Mouse (Mus musculus) skeletal muscle tissue, adult 2 months (tissue): ENCODE measurements at regions not wholly inside any gene's neighbourhood (a gene's known extent, or its start where the extent isn't known, plus 50 kb on each side); places are given as distances from the start of the nearest gene placed in this dataset.

ENCODE experiments used
- DNase-seq: peaks from one replicate; pipeline ENCODE4 v3.0.0-alpha.2; 2012; ENCODE audit warnings: low read depth, low spot score

DNA sequence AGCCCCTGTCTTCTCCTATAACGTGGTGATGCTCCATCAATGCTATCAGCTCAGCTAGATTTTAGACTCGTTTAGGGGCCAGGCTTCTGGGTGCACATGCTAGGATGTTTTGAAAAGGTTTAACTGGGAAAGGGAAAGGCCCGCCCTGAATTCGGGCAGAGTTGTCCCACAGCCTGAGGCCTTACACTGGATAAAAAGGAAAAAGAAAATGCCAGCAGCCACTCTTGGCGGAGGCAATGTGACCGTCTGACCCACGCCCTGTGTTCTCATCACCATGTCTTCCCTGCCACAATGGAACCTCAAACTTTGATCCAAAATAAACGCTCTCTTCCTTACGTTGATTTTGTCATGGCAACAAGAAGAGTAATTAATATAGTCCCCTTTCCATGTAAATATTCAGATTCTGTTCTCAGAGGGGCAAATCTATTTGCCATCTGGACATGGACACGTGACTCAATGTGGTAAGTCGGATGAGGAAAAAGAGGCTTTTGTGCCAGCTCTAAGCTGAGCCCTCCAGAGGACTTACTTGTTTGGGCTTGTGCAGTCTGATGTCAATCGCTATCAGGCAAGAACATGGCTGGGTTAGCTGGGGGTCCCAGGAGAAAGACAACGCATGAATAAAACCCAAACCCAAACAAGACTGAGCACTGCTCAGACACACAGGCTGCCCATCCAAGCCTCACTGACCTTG, 253.4 kb upstream of the Hnrnpa3 start:
- peak; percentile 5 for DNase-seq

DNA sequence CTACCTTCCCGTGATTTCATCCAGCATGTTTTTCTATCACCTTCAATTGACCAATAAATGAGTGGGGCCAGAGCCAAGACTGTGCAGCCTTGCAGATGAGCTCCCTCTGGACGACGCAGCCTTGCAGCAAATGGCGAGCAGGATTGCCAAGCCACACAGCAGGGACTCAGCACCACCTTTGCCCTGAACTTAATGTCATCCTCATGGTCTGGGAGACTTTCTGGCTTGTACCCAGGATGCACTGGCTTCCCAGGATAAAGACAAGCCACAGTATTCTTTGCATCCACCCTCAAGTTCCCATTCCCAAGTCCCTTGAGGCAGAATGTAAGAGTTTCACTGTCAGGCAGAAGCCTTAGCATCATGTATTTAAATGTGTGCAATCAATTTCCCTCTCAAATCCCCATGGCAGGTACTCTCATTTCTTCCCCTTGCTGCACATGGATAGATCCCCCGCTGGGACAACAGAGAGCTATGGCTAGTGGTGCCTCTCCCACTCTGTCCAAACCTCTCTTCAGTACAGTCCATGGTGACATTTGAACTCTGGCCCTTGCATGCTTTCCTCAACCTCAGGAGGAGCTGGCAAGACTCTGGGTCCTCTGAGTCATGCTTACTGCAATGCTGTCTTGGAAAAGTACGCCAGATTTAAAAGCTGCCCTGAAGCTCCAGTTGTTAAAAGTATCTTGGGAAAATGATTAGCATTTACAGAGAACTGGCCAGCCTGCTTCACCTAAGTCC, 252.2 kb upstream of the Hnrnpa3 start:
- DNase-seq, result peak; percentile 22

DNA sequence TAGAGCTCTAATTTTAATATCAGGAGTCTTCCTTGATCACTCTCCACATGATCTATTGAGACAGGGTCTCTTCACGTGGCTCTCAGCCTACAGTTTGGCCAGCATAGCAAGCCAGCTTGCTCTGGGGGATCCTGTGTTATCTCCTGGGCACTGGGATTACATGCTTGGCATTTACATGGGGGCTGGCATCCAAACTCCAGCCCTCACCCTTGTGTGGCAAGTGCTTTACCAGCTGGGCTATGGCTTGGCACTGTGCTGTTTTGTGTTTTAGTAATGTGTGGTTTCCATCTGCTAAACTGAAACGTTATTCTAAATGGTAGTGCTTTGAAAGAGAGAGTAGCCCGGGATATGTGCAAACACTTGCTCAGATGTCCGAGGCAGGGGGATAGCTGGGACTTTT, 251.5 kb upstream of the Hnrnpa3 start:
- no peak for DNase-seq

- DNase-seq, result no peak
Measured at GRCm38 (mm10) chr2:75408016-75408415, 251.0 kb upstream of the Hnrnpa3 start.

- DNase-seq, result no peak
Measured at GRCm38 (mm10) chr2:75409806-75410205, 249.3 kb upstream of the Hnrnpa3 start.

- no peak for DNase-seq
Measured at GRCm38 (mm10) chr2:75412735-75413134, 246.3 kb upstream of the Hnrnpa3 start.

- no peak for DNase-seq
Measured at GRCm38 (mm10) chr2:75418689-75419088, 240.4 kb upstream of the Hnrnpa3 start.

GRCm38 (mm10) chr2:75419142-75419541, 239.9 kb upstream of the Hnrnpa3 start:
- no peak for DNase-seq

- DNase-seq, result no peak
Measured at GRCm38 (mm10) chr2:75422798-75423685, 236.0 kb upstream of the Hnrnpa3 start.

- no peak for DNase-seq
Measured at GRCm38 (mm10) chr2:75423872-75424271, 235.2 kb upstream of the Hnrnpa3 start.

- DNase-seq, result no peak
Measured at GRCm38 (mm10) chr2:75424363-75424762, 234.7 kb upstream of the Hnrnpa3 start.

GRCm38 (mm10) chr2:75424911-75425310, 234.2 kb upstream of the Hnrnpa3 start:
- no peak for DNase-seq

DNA sequence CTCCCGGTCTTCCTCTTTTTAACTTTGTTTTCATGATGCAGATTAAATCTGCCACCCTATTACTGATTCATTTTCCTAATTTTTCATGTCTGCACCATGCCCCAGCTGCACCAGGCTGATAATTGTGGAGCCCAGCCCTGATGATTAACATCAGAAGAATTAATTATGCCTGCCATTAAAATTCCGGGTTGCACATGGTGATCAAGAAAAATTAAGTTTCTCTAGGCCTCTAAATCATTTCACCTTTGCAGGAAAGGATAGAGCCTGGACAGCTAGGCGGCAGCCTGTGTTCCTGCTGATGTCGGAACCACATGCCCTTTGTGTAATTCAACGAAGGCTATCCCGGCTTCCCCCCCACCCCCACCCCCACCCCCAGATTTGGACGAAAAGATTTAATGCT, 233.7 kb upstream of the Hnrnpa3 start:
- DNase-seq, result no peak

DNA sequence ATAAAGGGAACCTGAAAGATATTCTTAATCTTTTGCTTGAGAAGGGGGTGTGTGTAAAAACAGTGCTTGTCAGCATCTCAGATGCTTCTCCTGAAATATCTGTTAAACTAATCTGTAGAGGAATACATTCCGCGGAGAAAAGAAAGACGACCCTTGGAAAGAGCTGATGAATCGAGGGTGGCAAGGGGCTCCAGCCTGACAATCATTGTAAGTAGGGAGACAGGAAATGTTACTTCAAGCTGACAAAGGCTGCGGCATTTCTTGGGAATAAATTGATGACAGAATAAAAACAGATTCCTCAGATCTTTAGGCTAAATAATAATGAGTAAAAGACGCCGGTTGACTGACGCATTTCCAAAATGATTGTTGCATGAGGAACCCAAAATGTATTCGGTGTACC, 233.3 kb upstream of the Hnrnpa3 start:
- no peak for DNase-seq

DNA sequence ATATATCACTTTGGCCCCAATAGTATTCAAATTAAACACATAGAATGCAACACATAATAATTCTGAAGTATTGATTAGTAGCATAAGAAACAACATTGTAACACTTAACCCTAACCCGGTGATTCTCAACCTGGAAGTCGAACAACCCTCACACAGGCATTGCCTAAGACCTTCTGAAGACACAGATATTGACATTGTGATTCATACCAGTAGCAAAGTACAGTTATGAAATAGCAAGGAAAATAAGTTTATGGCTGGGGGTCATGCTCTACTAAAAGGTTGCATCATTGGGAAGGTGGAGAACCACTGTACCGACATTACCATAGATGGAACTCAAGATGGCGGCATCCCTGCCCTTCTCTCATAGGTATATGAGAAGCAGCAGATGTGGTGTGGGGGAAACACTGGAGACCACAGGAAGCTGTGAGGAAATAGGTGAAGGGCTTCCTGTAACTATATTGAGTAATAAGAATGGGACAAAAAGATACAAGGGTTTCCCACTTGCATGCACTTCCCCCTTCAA, 231.1 kb upstream of the Hnrnpa3 start:
- no peak for DNase-seq

- DNase-seq, result peak; percentile 24
Measured at GRCm38 (mm10) chr2:75430161-75430940, 228.7 kb upstream of the Hnrnpa3 start.

DNA sequence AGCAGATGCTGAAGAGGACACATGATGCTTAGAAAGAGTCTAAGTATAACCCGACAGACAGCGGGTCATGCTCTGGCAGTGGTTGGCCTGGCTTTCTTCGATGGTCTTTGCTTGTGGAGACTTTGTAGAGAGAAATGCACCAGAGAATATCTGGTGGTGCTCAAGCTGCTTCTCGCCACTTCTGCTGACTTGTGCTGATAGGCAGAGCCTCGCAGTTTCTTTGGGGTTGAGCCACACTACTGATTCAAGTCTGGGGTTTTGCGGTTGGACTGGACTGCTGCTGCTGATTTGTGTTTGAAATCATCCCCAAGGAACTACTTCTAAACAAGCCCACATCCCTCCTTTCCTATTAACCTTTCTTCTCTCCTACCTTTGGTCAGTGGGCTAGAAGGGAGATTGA, 227.1 kb upstream of the Hnrnpa3 start:
- DNase-seq, result no peak

DNA sequence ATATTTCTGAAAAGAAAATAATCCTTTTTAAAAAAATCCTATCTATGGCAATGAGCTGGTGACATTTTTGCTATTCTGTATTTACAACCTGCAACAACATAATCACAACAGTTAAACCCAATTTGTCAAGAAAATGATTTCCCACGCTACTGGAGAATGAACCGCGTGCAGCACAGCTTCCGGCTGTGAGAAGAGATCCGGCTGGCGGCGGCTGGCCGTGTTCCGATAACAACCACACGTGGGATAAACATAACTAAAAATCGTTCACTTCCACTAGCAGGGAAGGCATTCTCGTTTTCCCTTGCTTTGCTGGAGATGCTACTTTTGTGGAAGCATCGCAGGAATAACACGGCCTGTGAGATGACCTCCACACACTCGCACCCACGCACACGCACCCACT, 224.5 kb upstream of the Hnrnpa3 start:
- no peak for DNase-seq

- DNase-seq, result no peak
Measured at GRCm38 (mm10) chr2:75439522-75440230, 219.4 kb upstream of the Hnrnpa3 start.

DNA sequence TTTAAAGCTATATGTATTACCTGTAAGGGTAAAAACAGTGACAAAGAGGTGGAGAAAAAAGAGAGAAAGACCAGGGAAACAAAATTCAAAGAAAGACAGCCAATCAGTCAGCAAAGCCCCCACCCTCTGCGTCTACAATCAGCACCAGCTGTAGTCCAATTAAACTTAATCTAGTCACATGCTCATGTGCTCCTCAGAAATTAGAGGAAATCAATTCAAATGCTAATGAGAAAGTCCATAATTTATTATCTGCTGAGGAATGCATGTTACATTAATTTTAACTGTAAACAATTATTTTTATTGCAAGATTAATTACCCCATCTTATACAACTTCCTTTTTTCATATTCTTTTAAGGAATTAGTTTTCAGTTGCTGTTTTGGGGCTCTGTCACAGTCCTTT, 216.4 kb upstream of the Hnrnpa3 start:
- DNase-seq, result no peak

DNA sequence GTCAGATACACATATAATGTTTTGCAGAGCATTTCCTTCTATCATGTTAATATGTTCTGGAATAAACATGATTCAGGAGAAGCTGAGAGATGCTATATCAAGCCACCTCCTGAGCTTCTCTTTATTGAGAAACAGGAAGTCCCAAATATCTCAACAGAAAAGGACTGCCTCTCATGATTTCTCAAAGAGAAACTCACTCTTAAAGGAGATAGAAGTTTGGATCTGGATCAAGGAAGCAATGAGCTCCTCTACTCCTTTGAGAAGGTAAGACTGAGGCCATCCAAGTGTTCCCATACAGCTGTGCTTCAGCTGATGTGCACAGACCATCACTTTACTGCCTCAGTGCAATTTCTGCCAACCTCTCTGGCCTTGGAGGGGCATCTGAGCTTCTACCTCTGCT, 213.9 kb upstream of the Hnrnpa3 start:
- DNase-seq, result no peak
